Mouse (Mus musculus) embryonic facial prominence, embryonic 13.5 days (tissue): Measurements from ENCODE around the gene Slc25a45. TPM values are rescaled to one million over a fixed set of nuclear protein-coding genes. Genes with fewer than 3 reads are reported as not detected.
A peak's percentile ranks its signal among the peaks of the same experiment; 100 is the strongest.

Experiments
- ATAC-seq: fragments of 200-750 bp; cut with Nextera tagmentation; 2 replicates; pipeline ENCODE4 v1.8.0; 2017; ENCODE audit warnings: low read depth; ENCODE audit not compliant: insufficient number of reproducible peaks, insufficient read depth, low FRiP score, low TSS enrichment
- H3K27ac ChIP-seq: fragments of 300-500 bp; sonication (generic); 2 replicates; pipeline ENCODE4 v1.5.1; 2015; ENCODE audit warnings: moderate library complexity, mild to moderate bottlenecking, inconsistent platforms
- H3K27me3 ChIP-seq: fragments of 300-500 bp; sonication (generic); 2 replicates; pipeline ENCODE4 v1.6.1; 2015; ENCODE audit warnings: mild to moderate bottlenecking, inconsistent platforms
- H3K36me3 ChIP-seq: fragments of 300-500 bp; sonication (generic); 2 replicates; pipeline ENCODE4 v1.6.1; 2015; ENCODE audit warnings: mild to moderate bottlenecking, inconsistent platforms
- H3K4me1 ChIP-seq: fragments of 300-500 bp; sonication (generic); 2 replicates; pipeline ENCODE4 v1.6.1; 2015; ENCODE audit warnings: inconsistent platforms
- H3K4me2 ChIP-seq: fragments of 300-500 bp; sonication (generic); 2 replicates; pipeline ENCODE4 v1.6.1; 2015; ENCODE audit warnings: moderate library complexity, mild to moderate bottlenecking, inconsistent platforms
- H3K4me3 ChIP-seq: fragments of 300-500 bp; sonication (generic); 2 replicates; pipeline ENCODE4 v1.5.1; 2015; ENCODE audit warnings: mild to moderate bottlenecking, inconsistent platforms
- H3K9ac ChIP-seq: fragments of 300-500 bp; sonication (generic); 2 replicates; pipeline ENCODE4 v1.6.1; 2015; ENCODE audit warnings: mild to moderate bottlenecking, inconsistent platforms
- H3K9me3 ChIP-seq: fragments of 300-500 bp; sonication (generic); 2 replicates; pipeline ENCODE4 v1.6.1; 2016; ENCODE audit warnings: inconsistent platforms
- WGBS: fragments of 180-500 bp; shearing (Covaris S2); methylation state at CpG from one replicate; pipeline ENCODE4 v1.1.7; 2015; ENCODE audit warnings: mixed read lengths; 5-methylcytosine and 5-hydroxymethylcytosine counted together
- polyA plus RNA-seq: library from polyadenylated mRNA; unstranded; fragments of >200 nt; fragmentation: Nextera tagmentation; extraction: Ambion mirVana; gene quantifications from 2 replicates; pipeline ENCODE4 v1.2.1, GENCODE M21; 2015

Gene Slc25a45
- polyA plus RNA-seq, 1 experiment from 2014 or later, result 4.5 TPM

DNA sequence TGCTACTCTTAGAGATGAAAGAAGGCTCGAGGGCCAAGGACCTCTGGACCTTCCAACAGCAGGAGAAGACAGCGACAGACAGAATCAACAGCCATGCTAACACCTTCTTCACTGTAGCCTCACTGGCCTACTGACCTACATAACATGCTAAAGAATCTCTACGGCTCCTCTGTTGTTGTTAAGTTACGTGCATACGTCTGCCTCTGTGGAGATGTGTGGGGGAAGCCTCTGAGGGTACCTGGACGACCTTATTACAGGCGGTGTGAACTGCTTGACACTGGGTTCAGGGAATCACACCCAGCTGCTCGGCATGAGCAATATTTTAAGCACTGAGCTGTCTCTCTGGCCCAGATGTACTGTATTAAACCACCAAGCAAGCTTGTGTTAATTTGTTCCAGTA lies 49.9 kb downstream of the Slc25a45 start:
- no peak overlapping the region for H3K9ac ChIP-seq
- H3K27ac ChIP-seq, result no peak overlapping the region
- 57% methylated on average over 8 of the region's 8 CpGs for WGBS
- H3K27me3 ChIP-seq, result peaks cover 11% of the 10 kb centered on the region
- no peaks in the 10 kb centered on the region for H3K36me3 ChIP-seq
- no peak overlapping the region for H3K4me3 ChIP-seq
- H3K9me3 ChIP-seq, result no peaks in the 10 kb centered on the region
- ATAC-seq, result no peak
- no peak overlapping the region for H3K4me2 ChIP-seq
- peaks cover 51% of the 10 kb centered on the region for H3K4me1 ChIP-seq

DNA sequence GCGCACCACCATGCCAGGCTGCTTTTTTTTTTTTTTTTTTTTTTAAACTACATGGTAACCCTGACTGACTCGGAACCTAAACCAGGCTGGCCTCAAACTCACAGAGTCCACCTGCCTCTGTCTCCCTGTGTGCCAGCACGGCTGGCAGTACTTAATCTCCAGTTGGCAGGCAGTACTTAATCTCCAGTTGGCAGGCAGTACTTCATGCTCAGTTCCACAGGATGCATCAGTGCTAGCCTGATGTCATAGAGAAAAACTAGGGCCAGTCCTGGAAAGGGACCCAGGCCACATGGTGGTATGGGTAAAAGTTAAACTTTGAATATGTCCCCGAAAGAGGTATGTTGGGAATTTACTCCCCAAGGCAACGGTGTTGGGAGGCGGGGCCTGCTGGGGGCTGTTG lies 50.5 kb downstream of the Slc25a45 start:
- Histone ChIP-seq H3K4me1 (peaks cover 51% of the 10 kb centered on the region), H3K4me2 (no peak overlapping the region), H3K9ac (0 out of 2 replicates have a peak overlapping the region, but pooled peaks have one; percentile 16), H3K27me3 (peaks cover 11% of the 10 kb centered on the region), H3K9me3 (no peaks in the 10 kb centered on the region), H3K36me3 (no peaks in the 10 kb centered on the region), H3K4me3 (no peak overlapping the region), H3K27ac (peak overlapping the region; percentile 51)
- 59% methylated on average over 6 of the region's 6 CpGs for WGBS
- ATAC-seq, result no peak

DNA sequence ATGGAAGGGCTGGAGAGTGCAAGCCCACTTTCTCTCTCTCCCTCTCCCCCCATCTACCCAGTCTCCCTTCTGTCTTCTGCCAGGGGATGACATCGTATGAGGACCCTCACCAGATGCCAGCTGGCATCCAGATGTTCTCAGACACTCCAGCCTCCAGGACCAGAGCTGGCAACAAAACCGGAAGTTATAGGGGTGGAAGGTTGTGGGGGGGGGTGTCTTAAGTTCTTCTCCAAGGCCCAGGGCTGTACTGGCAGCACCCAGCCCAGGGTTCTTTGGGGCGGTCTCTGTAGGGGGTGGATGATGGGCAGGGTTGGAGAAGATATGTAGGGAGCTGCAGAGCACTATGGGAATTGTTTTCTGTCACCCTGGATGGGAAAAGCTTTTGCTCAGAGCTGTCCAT lies 50.9 kb downstream of the Slc25a45 start:
- no peak overlapping the region for H3K4me2 ChIP-seq
- peaks cover 11% of the 10 kb centered on the region for H3K27me3 ChIP-seq
- no peaks in the 10 kb centered on the region for H3K9me3 ChIP-seq
- H3K9ac ChIP-seq, result 0 out of 2 replicates have a peak overlapping the region, but pooled peaks have one; percentile 21
- no peak for ATAC-seq
- H3K27ac ChIP-seq, result peak overlapping the region; percentile 51
- peaks cover 48% of the 10 kb centered on the region for H3K4me1 ChIP-seq
- no peak overlapping the region for H3K4me3 ChIP-seq
- 47% methylated on average over 3 of the region's 3 CpGs for WGBS
- no peaks in the 10 kb centered on the region for H3K36me3 ChIP-seq

DNA sequence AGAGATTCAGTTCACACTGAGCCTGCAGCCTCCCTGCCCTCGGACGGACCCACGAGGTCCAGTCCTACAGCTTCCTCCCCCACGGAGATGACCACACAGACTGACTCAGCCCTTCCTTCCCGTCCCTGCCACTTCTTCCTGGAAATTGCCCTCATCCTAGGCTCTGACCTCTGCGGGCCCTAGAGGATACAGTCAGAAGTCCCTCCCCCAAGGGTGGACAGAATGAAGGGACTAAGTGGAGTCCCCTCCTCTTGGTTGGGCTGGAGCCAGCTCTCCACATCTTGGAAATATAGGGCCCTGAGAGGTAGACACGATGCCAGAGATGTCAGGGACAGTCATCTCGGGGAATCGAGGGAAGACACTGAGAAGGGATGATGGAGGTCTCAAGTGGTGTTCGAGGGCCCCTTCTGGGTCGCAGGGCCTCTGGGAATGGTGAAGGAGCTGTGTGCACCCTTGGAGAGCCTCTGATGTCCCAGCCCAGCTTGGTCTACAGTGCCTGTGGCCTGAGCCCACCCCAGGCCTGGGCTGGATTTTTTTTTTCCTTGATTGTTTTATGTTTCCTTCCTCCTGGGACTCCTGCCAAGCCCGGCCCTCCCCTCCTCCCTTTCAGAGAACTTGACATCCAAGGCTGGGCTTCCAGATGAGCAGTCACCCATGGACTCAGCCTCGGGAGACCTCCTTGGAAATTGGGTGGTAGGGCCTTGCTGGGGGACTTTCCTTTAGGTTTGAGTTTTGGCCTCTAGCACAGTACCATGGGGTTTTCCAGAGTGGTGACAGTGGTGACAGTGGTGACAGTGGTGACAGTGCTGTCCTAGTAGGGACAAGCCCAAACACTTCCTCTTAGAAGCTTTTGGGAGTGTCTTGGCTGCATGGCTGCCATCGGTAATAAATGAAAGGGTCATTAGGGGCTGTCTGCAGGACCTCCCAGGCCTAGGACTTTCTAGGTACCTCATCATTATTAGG lies 52.3 kb downstream of the Slc25a45 start:
- Histone ChIP-seq H3K4me1 (peaks cover 41% of the 10 kb centered on the region), H3K27ac (peak overlapping the region; percentile 28; the same call in 1 of the 2 replicates), H3K36me3 (no peaks in the 10 kb centered on the region), H3K9ac (0 out of 2 replicates have a peak overlapping the region, but pooled peaks have one; percentile 11), H3K9me3 (no peaks in the 10 kb centered on the region), H3K4me2 (no peak overlapping the region), H3K27me3 (peaks cover 11% of the 10 kb centered on the region), H3K4me3 (no peak overlapping the region)
- 72% methylated on average over 14 of the region's 14 CpGs for WGBS
- no peak for ATAC-seq

DNA sequence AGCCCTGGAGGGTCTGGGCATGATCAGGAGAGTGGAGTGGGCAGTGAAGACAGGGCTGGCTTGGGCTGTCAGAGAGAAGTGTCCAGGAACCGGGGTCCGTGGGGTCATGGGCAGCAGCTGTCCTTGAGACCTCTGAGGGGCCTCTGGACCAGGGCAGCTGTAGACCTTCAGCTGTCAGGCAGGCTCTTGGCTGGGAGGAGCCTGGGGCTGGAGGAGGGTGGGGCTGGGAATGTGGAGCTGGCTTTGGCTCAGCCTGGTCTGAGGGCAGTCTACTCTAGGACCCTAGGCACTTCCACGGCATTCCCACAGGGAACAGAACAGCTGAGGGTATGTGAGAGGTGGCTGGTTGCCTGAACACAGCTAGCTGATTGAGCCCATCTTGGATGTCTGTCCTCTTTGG lies 57.7 kb downstream of the Slc25a45 start:
- H3K4me1 ChIP-seq, result peaks cover 22% of the 10 kb centered on the region
- no peak overlapping the region for H3K4me2 ChIP-seq
- H3K4me3 ChIP-seq, result no peak overlapping the region
- H3K36me3 ChIP-seq, result peaks cover 11% of the 10 kb centered on the region
- no peak overlapping the region for H3K27ac ChIP-seq
- no peaks in the 10 kb centered on the region for H3K9me3 ChIP-seq
- no peak for ATAC-seq
- 46% methylated on average over 3 of the region's 3 CpGs for WGBS
- no peak overlapping the region for H3K9ac ChIP-seq
- H3K27me3 ChIP-seq, result no peaks in the 10 kb centered on the region

Other genes starting within 250 kb of the Slc25a45 start
- gene Rela, start 240.3 kb upstream of the Slc25a45 start, polyA plus RNA-seq, result 47.4 and 53.0 TPM in 2 replicates
- gene Sipa1, start 214.1 kb upstream of the Slc25a45 start, polyA plus RNA-seq, result 24.1 and 24.6 TPM in 2 replicates
- 19.2 and 20.5 TPM in 2 replicates for gene Map3k11, start 189.1 kb upstream of the Slc25a45 start, polyA plus RNA-seq
- 25.6 and 26.5 TPM in 2 replicates for gene Pcnx3, start 188.9 kb upstream of the Slc25a45 start, polyA plus RNA-seq
- gene Kcnk7, start 173.4 kb upstream of the Slc25a45 start, polyA plus RNA-seq, result 0.52 and 0.59 TPM in 2 replicates
- 9.9 and 14.0 TPM in 2 replicates for gene Ehbp1l1, start 151.5 kb upstream of the Slc25a45 start, polyA plus RNA-seq
- gene Fam89b, start 148.2 kb upstream of the Slc25a45 start, polyA plus RNA-seq, result 115 and 126 TPM in 2 replicates
- gene Ltbp3, start 136.9 kb upstream of the Slc25a45 start, polyA plus RNA-seq, result 44.4 and 47.8 TPM in 2 replicates
- 73.0 and 75.3 TPM in 2 replicates for gene Scyl1, start 106.4 kb upstream of the Slc25a45 start, polyA plus RNA-seq
- 30.6 and 34.0 TPM in 2 replicates for gene Frmd8, start 2.5 kb upstream of the Slc25a45 start, polyA plus RNA-seq
- gene Tigd3, start 16.3 kb downstream of the Slc25a45 start, polyA plus RNA-seq, result 3.8 and 4.7 TPM in 2 replicates
- gene Dpf2, start 35.2 kb downstream of the Slc25a45 start, polyA plus RNA-seq, result 164 and 179 TPM in 2 replicates
- 4.7 TPM in 2 replicates for gene Cdc42ep2, start 47.0 kb downstream of the Slc25a45 start, polyA plus RNA-seq
- 74.5 and 79.5 TPM in 2 replicates for gene Pola2, start 86.4 kb downstream of the Slc25a45 start, polyA plus RNA-seq
- gene Slc22a20, start 108.3 kb downstream of the Slc25a45 start, polyA plus RNA-seq, result not detected in 2 replicates
- gene Capn1, start 138.1 kb downstream of the Slc25a45 start, polyA plus RNA-seq, result 8.1 and 10.3 TPM in 2 replicates
- gene Syvn1, start 168.8 kb downstream of the Slc25a45 start, polyA plus RNA-seq, result 28.3 and 28.4 TPM in 2 replicates
- gene Mrpl49, start 180.0 kb downstream of the Slc25a45 start, polyA plus RNA-seq, result 79.5 and 80.4 TPM in 2 replicates
- gene Fau, start 180.0 kb downstream of the Slc25a45 start, polyA plus RNA-seq, result 714 and 858 TPM in 2 replicates
- 33.2 TPM in 2 replicates for gene Znhit2, start 183.4 kb downstream of the Slc25a45 start, polyA plus RNA-seq
- 21.7 and 22.0 TPM in 2 replicates for gene Tm7sf2, start 190.6 kb downstream of the Slc25a45 start, polyA plus RNA-seq
- 66.6 and 74.4 TPM in 2 replicates for gene Vps51, start 199.4 kb downstream of the Slc25a45 start, polyA plus RNA-seq
- not detected in 2 replicates for gene Tmem262, start 202.2 kb downstream of the Slc25a45 start, polyA plus RNA-seq
- 1.6 and 2.1 TPM in 2 replicates for gene Gm28374, start 204.4 kb downstream of the Slc25a45 start, polyA plus RNA-seq
- 79.1 and 81.3 TPM in 2 replicates for gene Zfpl1, start 207.1 kb downstream of the Slc25a45 start, polyA plus RNA-seq
- 37.0 and 39.6 TPM in 2 replicates for gene Cdca5, start 207.2 kb downstream of the Slc25a45 start, polyA plus RNA-seq
- 0.34 and 0.54 TPM in 2 replicates for gene AC131692.1, start 216.6 kb downstream of the Slc25a45 start, polyA plus RNA-seq
- gene Naaladl1, start 228.0 kb downstream of the Slc25a45 start, polyA plus RNA-seq, result 0.55 and 5.5 TPM in 2 replicates
- 45.9 and 49.6 TPM in 2 replicates for gene Sac3d1, start 240.8 kb downstream of the Slc25a45 start, polyA plus RNA-seq